Mouse (Mus musculus) spleen, adult 12 weeks (tissue): ENCODE results near the gene Tmem135.

Source experiments
- DNase-seq: peaks from one replicate; pipeline ENCODE4 v3.0.0; 2022; ENCODE audit warnings: low spot score

Gene Tmem135

DNA sequence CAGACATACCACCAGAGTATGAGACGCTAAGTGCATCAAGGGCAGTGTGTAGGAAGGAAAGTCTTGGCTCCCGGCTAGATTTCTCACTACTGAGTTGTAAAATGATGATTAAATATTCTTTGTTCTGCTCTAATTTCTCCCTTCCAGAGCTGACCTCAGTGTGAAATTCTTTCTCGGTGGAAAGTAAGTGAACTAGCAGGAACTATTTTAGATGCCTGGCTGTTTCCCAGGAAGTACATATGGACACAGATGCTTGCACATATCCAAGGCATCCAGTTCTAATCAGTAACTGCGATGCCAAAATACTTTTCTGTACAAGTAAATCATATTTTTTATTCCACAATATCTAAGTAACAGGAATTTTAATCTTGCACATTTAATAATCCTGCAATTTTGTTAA, 220.1 kb downstream of the Tmem135 start:
- DNase-seq: no peak

DNA sequence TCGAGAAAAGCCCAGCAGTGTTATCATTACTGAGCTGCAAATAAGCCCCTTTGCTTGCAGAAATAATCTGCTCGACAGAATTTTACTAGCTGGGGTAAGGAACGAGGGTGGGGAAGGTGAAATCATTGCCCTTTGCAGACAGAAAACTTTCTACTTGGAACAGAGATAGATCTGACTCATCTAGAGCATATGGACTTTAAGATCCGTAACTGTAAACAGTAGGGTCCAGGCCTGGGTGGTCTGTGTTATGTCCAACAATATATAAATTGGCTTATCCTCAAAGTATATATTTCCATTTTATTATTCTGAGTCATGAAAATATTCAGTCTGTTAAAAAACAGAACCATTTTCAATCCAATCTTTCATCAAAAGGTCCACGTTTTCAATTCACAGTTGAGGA, 221.1 kb downstream of the Tmem135 start:
- DNase-seq: no peak

DNA sequence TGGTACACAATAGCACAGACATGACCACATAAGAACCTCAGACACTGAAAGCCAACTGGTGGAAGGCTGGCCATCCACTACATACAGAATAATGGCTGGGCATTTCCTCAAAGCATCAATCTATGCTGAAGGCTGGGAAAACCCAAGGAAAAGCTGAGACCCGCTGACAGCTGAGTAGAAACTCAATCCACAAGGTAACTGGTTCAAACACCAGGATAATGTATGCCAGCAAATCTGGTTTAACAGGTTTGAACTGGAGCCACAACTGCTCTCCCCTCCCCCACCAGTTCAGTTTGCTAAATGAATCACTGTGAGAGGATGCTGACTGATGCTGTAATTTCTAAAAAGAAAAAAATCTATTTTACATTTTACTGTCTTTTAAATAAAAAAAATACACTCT, 222.7 kb downstream of the Tmem135 start:
- DNase-seq: no peak

DNA sequence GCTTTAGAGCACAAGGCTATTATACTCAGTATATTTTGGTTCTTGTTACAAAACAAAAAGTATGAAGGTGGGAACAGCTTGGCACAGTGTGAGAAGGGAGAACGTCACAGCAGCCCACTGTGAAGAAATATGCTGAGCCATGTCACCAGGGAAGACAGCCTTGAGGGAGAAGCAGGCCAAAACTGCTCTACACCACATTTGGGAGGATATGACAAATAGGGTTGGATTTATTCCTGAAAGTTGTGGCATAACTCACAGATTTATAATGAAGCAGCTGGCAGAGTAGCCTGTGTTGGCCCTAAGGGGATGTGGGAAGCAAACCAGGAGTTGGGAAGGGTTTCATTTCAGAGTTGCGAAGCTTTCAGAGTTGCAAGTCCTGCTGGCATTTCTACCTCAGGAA, 225.4 kb downstream of the Tmem135 start:
- DNase-seq: no peak

DNA sequence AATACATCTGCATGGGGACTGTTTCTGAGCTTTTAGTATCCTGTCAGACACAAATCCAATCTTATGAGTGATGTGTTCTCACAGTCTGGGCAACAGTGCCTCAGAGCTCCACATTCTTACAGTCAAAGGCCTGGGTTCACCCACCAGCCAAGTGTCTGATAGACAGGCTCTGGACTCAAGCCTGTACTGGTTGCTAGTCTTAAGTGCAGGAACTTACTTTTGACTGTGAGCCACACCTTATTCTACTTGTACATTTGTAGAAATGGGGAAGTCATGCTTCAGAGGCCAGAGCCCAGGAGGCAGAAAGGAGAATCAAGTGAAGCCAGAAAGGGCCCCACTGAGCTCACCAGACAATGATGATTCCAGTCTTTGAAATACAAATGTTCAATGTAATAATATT, 226.1 kb downstream of the Tmem135 start:
- DNase-seq: no peak

DNA sequence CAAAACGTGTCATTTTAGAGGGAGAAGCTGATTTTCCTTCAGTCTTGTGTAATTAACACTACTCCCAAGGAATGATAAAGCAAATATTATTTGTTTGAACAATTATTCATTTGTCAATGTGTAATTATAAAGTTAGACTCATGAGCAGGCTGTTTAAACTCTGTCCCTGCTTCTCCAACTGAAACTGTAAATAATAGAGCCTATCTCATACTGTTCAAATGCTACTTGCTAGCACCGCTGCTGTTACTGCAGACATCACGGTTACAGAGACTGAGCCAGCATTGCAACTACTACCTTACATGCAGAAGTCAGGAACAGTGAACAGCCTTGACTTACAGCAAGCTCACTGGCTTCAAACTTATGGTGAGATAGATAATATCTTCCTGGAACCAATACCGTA, 229.6 kb downstream of the Tmem135 start:
- DNase-seq: no peak

DNA sequence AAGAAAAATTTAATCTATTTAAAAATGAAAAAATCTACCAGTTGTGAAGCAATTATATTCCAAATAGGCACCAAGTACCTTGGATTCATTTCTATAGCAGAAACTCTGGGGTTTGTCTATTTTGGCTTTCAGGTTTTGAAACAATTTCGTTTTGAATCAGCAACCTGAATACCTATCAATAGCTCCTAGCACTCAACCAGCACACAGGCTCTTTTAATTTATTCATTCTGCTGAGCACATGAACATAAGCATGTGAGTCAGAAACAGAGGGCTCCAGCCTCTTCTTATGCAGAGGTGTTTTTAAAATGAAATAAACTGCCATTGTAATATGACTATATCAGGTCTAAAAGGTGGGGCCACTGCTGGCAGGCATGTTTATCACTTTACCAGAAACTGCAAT, 231.0 kb downstream of the Tmem135 start:
- DNase-seq: no peak

DNA sequence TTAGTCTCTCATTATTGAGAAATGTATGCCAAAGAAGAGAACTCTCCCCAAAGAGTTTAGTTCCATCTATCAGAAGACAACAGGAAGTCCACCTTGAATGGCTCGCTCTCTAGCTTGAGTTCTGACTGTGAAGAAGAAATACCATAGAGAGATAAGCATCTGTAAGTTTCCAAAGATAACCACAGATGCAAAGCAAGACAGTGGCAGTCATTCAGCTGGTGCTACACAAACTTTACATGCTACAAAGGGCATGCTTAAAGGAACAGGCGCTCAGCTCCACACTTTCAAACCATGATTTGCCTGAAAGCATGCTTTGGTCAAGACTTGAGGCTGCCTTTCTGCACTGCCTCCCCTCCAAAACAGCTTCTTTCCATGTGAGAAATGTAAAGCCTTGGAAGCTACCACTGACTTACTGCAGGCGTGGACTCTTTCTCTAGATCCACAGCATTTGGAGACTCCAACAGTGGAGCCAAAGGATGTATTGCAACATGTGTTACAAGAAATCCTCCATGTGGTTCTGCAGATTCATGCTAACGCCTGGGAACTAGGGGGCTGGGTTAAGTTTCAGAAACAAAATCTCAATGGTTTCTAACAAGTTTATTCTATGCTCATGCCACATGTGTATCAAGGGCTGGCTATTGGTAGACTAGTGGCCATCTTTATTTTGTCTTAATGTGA, 232.1 kb downstream of the Tmem135 start:
- no peak for DNase-seq

DNA sequence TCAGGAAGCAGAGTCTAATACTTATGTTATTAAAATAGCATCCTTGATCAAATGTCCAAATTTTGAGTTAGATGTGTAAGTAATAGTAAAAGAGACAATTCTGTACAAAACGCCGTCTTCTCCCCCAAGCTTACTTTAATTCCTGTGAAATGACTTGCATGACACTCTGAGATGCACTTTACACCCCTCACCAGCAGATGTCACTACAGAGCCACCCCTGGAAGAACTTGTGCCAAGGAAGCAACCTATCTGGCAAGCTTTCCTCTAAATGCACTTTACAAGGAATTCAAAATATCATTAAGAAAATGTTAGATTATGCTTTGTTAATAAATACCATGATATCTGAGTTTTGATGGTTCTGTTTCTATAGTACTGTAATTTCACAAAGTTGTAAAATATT, 235.4 kb downstream of the Tmem135 start:
- DNase-seq: peak; percentile 37

DNA sequence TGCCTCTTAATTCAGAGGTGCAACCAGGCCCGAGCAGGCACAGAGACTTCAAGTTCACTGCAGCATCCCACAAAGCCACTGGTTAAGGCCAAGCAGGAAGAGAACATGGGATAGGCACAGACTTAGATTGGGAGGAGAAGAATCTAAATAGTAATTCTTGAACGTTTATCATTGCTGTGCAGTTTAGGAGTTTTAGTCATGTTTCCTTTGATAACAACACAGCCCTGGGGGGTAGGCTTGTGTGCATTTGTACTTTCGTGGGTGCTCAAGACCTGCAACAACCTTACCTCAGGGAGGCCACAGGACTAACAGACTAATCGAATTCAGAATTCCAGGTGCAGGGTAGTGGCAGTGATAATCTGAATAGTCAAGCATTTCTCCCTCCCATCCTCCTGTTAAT, 238.5 kb downstream of the Tmem135 start:
- no peak for DNase-seq

DNA sequence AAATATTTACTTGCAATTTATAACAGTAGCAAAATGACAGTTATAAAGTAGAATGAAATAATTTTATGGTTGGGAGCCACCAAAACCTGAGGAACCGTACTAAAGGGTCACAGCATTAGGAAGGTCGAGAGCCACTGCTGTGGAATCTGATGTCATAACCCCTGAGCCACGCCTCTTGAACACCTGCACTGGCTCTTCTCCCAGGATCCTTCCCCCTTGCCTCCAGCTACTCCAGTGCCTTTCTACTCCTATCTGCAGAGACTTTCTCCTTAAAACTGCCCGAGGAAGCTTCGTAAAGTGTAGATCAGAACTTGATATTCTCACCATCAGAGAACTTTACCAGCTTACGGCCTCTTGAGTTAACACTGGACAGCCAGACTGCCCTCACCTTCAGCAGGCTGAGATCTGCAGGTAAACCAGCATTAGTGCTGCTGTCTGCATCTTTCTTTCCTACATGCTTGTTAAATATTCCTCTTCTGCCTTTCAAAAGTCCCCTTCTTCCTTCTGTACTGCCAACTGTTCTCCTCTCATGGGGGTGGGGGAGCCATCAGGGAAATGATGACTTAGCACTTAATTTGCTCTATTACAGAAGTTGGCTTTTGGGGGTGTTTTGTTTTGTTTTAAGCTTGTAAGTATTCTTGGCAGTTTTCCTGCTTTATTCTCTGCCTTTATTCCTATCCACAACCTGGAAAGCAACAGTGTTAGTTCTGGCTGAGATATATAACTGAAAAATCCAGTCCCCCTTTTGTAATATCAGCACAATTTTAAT, 242.2 kb downstream of the Tmem135 start:
- DNase-seq: no peak

DNA sequence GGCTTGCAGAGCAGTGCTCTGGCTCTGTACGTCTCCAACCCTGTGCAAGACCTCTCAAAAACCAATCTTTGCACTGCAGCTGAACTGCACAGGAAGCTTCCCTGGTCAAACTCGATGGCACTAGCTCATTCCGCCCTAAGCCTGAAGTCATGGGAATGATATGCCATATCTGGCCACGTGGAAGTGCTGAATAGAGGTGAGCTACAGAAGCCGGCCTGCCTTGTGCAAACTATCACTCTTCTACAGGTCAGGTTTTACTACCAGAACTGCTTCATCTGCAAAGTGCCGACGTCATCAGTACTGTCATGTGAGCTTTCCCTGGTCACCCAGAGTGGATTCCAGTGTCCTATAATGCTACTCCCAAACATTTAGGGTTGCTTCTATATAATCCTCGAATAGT, 246.7 kb downstream of the Tmem135 start:
- no peak for DNase-seq

DNA sequence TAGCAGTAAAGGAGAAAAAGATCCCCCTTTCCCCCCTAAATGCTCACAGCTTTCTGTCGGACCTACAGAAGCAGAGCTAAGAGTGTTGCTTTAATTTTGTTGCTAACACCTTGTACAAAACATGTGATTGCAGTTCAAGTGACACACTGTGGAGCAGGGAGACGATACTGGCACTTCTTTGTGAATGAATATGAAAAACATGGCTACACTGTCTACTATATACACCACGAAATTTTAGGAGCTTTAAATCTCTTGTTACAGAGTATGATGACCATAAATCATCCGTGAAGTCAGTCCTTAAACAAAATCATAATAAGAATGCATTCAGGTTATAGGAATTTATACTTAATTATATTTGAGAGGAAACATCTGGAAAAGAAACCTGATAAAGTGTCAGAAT, 247.4 kb downstream of the Tmem135 start:
- DNase-seq: no peak

DNA sequence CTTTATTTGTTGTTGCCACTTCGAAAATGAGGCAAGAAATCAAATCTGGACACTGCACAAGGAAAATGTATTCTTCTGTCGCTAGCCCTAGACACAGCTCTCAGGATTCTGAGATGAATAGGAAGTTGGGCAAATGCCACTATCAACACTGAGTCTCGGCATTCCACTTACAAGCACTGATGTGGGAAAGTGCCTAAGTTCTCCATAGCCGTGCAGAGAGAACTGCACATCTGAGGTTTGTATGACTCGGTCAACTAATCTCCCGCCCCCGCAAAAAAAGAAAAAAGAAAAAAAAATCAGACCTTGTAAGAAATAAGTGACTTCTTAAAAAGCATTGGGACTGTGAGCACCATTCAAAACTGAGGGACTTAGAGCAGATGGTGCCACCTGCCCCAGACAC, 248.3 kb downstream of the Tmem135 start:
- DNase-seq: no peak

DNA sequence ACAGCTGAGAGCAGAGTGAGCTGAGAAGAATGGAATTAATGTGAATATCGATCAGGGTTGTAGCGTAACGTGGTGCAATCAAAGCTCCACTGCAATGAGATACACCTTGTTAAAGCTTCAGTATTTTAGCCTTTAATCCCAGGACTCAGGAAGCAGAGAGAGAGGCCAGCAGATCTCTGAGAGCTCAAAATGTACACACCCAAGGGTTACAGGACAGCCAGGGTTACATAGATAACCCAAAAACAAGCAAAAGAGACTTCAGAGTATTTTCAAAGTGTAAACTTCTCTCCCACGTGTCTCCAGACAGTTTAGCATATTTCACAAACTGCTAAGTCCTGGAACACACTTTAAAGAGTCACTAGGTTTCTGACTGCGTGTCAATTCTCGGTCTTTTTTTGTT, 248.8 kb downstream of the Tmem135 start:
- DNase-seq: no peak

DNA sequence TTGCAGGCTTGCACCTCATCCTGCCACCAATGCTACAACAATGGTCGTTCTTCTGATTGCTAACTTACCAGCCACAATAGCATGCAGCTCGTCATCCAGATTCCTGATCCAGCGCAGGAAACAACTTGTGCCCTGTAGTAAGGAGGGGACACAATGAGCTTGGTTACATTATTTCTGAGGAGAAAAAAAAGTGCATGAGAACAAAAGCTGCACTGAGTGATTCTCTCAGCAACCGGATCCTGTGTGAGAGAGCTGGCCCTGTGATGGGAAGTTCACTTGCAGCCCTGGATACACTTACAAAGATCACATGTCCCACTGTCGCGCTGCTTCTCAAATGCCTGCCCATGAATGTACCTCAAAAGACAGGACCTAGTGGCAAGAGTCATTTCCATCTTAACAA, 252.7 kb downstream of the Tmem135 start:
- DNase-seq: no peak

DNA sequence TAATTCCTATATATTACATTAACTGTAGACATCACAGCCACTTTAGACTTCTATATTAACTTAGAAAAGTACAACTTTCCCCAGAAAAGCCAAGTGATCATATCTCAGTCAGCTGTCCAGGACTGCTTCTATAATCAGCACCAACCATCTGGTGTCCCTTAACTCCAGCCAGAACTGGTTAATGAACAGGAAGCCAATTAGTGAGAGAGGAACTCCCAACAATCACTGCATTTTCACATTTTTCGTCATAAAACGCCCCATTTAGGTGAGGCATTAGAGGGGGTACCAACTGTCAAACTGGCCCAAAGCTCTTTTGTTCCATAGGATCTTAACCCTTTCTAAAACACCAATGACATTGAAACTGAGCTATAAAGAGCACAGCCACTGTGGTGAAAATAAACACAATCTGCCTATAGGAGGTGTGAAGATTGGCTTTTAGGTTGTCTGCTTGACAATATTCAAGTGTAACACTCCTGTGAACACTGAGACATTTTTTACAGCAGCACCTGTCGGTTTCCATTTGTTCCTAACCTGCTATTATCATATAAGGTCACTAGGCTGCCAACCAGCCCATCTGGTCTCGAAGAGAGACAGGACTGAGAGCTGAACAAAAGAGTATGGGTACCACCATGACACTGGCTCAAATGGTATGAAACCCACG, 263.3 kb downstream of the Tmem135 start:
- DNase-seq: no peak

DNA sequence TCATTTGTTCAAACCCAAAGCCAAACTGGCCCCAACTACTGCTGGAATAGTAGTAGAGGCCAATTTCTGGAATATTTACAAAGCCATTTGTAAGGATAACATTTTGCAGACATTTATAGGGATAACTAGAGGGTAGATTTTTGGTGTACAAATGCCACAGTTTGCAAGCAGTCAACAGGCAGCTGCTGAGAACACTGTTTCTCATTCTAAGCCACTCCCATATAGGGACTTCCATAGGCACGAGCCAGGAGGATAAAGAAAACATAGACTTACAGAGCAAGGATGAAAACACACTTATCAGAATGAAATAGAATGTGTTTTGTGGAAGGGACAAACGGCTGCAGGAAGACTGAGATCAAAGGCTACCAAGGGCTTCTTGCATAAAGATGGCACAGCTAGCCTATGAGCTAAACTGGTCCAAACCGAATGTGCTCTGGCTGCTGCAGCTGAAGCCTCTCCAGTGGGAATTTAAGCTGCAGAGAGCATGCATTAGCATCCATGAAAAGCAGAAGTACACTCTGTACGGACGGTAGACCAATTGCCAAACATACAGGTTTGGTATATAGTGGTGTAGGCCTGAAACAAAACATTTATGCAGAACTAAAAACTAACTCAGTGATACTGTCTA, 269.0 kb downstream of the Tmem135 start:
- no peak for DNase-seq

DNA sequence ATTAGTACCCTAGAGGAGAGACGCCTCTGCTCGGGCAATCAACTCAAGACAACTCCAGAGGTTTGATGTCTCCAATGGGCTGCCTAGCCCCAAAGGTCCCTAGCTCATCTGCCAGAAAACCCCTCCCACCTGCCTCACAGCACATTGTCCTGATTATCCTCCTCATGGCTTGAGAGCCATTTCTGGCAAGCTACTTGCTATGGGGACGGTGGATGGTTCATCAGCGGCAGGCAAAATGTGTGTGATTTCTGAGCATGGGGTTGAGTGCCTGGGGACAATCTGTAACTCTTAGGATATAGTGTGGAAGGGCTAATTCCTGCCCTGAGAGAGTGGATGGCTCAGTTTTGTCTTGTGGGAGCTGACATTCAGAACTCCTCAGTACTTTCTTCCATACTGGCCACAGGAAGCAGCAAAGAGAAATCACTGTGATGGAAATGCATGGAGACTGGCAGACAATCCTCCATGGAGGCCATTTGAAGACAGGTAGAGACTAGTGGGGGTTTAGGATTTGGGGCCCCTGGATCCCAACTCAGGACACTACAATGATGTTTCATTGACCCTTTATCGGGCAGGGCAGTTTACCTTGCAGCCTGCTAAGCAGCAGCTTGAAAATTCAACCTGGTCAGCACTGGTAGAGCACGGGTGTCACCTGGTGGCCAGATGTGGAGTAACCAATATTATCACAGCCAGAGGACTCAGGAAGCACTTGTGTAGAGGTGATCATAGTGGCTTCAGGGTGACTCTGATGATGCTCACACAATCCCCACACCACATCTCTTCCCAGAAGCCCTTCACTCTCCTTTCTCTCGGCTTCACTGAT, 277.7 kb downstream of the Tmem135 start:
- DNase-seq: peak; percentile 2

DNA sequence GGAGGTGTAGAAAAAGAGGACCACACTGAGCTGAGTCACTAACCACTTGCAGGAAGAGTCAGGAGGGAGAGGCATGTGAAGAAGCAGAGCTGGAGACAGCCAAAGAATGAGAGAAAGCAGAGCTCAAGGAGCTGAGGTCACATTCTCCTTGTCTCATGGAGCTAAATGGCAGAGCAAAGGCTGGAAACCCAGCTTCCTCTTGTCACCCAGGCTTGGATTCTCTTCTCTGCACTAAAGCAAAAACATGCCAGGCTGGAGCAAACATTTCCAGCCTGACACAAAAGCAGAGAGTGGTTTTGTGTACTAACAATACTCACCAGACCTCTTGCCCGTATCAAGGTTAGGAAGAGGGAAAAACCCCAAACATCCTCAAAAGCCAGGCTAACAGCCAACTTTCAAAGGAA, 287.8 kb downstream of the Tmem135 start:
- no peak for DNase-seq

DNA sequence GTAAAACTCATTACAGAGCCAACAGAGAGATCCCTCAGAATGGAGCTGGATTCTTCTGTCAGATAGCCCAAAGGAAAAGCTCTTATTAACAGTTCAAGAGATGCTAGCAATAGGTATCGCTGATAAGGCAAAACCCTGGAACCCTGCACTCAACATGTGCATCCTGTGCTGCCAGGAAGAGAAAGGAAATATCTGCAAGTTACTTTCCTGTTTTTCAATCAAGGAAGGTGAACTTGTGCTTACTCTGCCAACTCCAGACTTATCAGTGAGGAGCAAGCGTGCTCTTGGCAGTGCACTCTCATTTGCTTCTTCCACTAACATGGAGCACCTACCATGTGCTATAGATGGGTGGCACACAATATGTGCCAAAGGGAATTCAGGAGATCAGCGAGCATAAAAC, 288.4 kb downstream of the Tmem135 start:
- no peak for DNase-seq

DNA sequence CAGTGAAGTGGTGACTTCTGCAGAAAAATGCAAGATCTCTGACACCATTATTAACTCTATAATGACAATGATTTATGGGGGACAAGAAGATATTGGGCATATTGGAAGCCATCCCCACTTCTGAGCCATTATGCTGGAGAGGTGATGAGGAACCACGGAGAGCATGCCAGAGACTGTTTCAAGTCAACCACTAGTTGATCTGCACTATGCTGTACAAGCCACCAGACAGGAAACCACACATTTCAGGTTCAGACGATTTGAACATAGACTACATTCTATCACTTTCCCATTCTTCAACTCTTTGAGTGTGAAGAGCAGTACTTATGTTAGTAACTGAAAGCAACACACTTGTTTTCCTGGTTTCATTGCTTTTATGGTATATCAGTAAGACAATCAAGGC, 297.6 kb downstream of the Tmem135 start:
- DNase-seq: no peak
